Mouse (Mus musculus) heart, postnatal 36 days (tissue): ENCODE measurements around the gene D830030K20Rik. TPM values are rescaled to one million over a fixed set of nuclear protein-coding genes. Genes with fewer than 3 reads are reported as not detected.
"Not testable (repeated sequence)": the region's sequence is repeated elsewhere in the genome, so short reads cannot be mapped to it uniquely, and the experiment has no call there.

ENCODE experiments used
- DNase-seq, 2 experiments: peaks; one replicate each; pipeline ENCODE4 v3.0.0; 2021 to 2022
- intact Hi-C: fragments of 180-260 bp; cut with DNase I; formaldehyde crosslinking; loops from one replicate; pipeline ENCODE4 v1.15.1; 2025
- total RNA-seq, 2 experiments: library from RNA; stranded (reverse); gene quantifications; 2 replicates each; pipeline ENCODE4 v1.2.3; 2021

Gene D830030K20Rik
- 1 to 10 TPM; 1.5 to 1.6 TPM for total RNA-seq

GRCm38 (mm10) chr14:3208272-3209152 lies at the start of gene D830030K20Rik:
Gene D830030K20Rik, plus strand, starts transcription at chr14:3208488.
- DNase-seq, result peak in 1 of 2 experiments; percentile 1
- intact Hi-C loops, result not testable (repeated sequence)

- intact Hi-C loops, DNase-seq: not testable (repeated sequence)
These were observed 20.3 kb upstream of the D830030K20Rik start, which contains the start of gene Gm5795 for GRCm38 (mm10) chr14:3187955-3188354. Gene Gm5795, plus strand, starts transcription at chr14:3188255.

GRCm38 (mm10) chr14:3209367-3209766 lies 1.1 kb downstream of the D830030K20Rik start:
- peak in 1 of 2 experiments; percentile 2 for DNase-seq
- intact Hi-C loops, result not testable (repeated sequence)

- DNase-seq, result peak; percentile 0 to 1
- intact Hi-C loops, result not testable (repeated sequence)
These were observed 54.2 kb downstream of the D830030K20Rik start for GRCm38 (mm10) chr14:3262531-3262930.

Other genes starting within 250 kb of the D830030K20Rik start
- gene Gm2888, start 178.5 kb upstream of the D830030K20Rik start, total RNA-seq, result not detected
- under 1 TPM; 0.33 to 0.35 TPM for gene Gm2897, start 159.2 kb upstream of the D830030K20Rik start, total RNA-seq
- gene Gm10340, start 74.5 kb upstream of the D830030K20Rik start, total RNA-seq, result not detected
- gene Gm5795, start 20.2 kb upstream of the D830030K20Rik start, total RNA-seq, result not detected
- not detected for gene Gm2956, start 124.1 kb downstream of the D830030K20Rik start, total RNA-seq
- not detected for gene Gm10413, start 186.6 kb downstream of the D830030K20Rik start, total RNA-seq
- gene Gm10409, start 204.1 kb downstream of the D830030K20Rik start, total RNA-seq, result under 1 TPM in 1 of 2 experiments, not detected in 1; 0.30 TPM
- gene Gm3005, start 219.6 kb downstream of the D830030K20Rik start, total RNA-seq, result under 1 TPM in 1 of 2 experiments, not detected in 1; 0.16 TPM
- not detected for gene Gm10408, start 240.9 kb downstream of the D830030K20Rik start, total RNA-seq